Mouse (Mus musculus): ENCODE results near the gene Tdrd1. TPM values are rescaled to one million over a fixed set of nuclear protein-coding genes. Genes with fewer than 3 reads are reported as not detected.

Tdrd1 gene
- polyA plus RNA-seq, 1 experiment from 2014 or later = 0.20 TPM

DNA sequence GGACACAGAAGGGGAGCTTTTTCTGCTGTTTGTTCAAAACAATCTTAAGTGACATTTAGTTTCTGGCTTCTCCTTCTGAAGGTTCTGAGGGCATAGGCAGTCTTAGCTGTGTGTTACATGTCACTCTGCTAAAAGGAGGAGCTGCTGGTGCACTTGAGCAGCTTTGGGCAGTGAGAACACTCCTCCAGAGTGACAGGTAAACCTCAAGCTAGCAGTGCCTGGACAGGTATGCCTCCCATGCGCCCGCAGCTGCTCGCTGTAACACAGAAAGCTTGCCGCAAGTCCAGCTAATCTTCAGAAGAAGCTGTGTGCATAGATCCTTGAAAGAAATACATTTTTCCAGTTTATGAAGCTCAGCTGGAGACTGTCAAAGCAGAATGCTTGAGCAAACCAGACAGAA is 4.2 kb downstream of the Tdrd1 start:
- Histone ChIP-seq H3K4me3 (no peak overlapping the region), H3K36me3 (no peaks in the 10 kb centered on the region), H3K9ac (no peak overlapping the region), H3K4me2 (no peak overlapping the region), H3K27me3 (replicated peaks) (peaks cover 31% of the 10 kb centered on the region), H3K27ac (no peak overlapping the region), H3K9me3 (replicated peaks) (no peaks in the 10 kb centered on the region), H3K4me1 (0 out of 2 replicates have a peak, but pooled peaks cover 2% of the 10 kb centered on the region)
- WGBS (ENCODE audit: insufficient replicate concordance) = 77% methylated on average over 4 of the region's 4 CpGs
- ATAC-seq = no peak

DNA sequence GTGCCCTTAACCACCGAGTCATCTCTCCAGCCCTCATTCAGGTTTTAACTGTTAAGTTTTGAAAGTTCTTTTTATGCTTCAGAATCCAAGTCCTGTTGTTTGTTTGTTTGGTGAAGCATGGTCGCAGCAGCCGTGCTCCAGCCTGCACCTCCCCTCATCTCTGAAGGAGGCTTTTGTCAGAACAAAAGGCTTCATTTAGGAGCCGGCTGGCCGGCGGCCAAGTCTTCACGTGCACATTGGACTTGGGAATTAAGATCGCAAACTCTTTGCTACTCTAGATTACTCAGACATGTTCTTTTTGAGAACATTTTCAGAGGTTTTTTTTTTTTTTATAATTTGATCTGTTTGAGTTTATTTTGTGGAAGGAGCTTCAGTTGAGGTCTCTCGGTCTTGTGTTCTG is 9.3 kb downstream of the Tdrd1 start:
- no peak overlapping the region for H3K27ac ChIP-seq
- H3K4me2 ChIP-seq = no peak overlapping the region
- no peak overlapping the region for H3K9ac ChIP-seq
- H3K4me1 ChIP-seq = no peaks in the 10 kb centered on the region
- ATAC-seq = no peak
- H3K36me3 ChIP-seq = no peaks in the 10 kb centered on the region
- no peaks in the 10 kb centered on the region for H3K9me3 ChIP-seq (replicated peaks)
- H3K4me3 ChIP-seq = no peak overlapping the region
- H3K27me3 ChIP-seq (replicated peaks) = peaks cover 8% of the 10 kb centered on the region
- 77% methylated on average over 9 of the region's 9 CpGs for WGBS (ENCODE audit: insufficient replicate concordance)

DNA sequence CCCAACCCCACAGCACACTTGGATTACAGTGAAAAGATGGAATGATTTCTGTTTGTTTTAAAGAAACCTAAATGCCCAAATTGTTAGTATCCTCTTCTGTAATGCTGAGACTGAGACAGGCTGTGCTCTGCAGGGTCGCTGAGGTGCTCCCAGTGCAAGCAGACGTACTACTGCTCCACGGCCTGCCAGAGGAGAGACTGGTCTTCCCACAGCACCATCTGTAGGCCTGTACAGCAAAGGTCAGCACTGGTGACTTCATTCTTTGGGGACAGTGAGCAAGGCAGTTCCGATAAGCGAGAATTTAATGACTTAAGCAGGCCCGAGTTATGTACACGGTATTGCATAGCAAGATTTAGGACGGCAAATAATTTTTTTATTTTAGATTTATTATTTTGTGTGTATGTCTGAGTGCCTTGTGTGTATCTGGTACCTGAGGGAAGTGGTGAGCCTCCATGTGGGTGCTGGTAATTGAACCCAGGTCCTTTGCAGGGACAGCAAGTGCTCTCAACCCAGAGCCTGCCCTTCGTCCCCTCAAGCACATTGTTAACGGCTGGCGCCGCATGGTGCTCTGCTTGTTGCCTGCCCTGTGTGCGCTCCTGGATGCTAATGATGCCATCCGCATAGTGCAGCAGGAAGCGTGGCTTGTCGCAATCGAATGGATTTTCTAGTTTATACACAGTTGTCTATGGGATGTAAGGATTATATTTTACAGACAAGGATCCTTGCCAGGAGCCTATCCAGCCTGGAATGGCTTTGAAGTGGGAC is 13.1 kb downstream of the Tdrd1 start:
- WGBS (ENCODE audit: insufficient replicate concordance) = 74% methylated on average over 17 of the region's 17 CpGs
- Histone ChIP-seq H3K4me1 (no peaks in the 10 kb centered on the region), H3K4me3 (no peak overlapping the region), H3K9ac (no peak overlapping the region), H3K9me3 (replicated peaks) (no peaks in the 10 kb centered on the region), H3K36me3 (no peaks in the 10 kb centered on the region), H3K27ac (no peak overlapping the region), H3K27me3 (replicated peaks) (peaks cover 6% of the 10 kb centered on the region), H3K4me2 (no peak overlapping the region)
- ATAC-seq = no peak

DNA sequence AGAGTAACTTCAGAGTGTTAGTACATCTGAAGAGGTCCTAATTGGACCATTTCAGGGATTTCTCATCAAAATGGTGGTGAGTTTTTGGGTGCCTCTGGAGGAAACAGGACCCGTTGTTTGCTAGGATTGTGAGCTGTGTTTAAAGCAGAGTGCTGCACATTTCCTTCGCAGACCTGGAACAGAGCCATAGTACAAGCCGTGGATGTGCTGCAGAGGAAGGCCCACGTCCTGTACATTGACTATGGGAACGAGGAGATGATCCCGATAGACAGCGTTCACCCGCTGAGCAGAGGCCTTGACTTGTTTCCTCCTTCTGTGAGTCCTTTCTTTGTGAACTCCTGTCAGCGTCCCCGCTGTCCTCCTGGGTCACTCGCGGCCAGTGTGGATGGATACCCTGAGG is 17.0 kb downstream of the Tdrd1 start:
- H3K27me3 ChIP-seq (replicated peaks) = peaks cover 6% of the 10 kb centered on the region; the same call in 1 of the 2 replicates
- H3K36me3 ChIP-seq = no peaks in the 10 kb centered on the region
- no peak overlapping the region for H3K27ac ChIP-seq
- H3K4me3 ChIP-seq = no peak overlapping the region
- H3K9ac ChIP-seq = no peak overlapping the region
- no peak for ATAC-seq
- H3K4me1 ChIP-seq = no peaks in the 10 kb centered on the region
- 77% methylated on average over 12 of the region's 12 CpGs for WGBS (ENCODE audit: insufficient replicate concordance)
- no peaks in the 10 kb centered on the region for H3K9me3 ChIP-seq (replicated peaks)
- no peak overlapping the region for H3K4me2 ChIP-seq

DNA sequence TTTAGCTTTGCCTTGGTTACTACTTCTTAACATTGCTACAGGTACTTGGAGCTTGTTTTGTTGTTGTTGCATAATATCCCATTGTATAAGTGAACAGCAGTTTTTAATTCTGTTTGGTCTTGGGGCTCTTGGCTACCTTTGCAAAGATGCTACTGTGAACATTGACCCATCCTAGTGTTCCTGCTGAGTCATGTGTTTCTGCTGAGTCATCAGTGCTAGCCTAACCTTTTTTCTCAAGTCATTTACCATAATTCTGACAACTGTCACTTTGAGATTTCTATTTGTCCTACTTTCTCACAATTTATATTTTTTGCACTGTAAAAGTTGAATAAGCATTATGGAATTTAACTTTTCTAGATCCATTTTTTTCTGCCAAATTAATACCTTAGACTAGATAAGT is 26.6 kb downstream of the Tdrd1 start:
- Histone ChIP-seq H3K27ac (no peak overlapping the region), H3K27me3 (replicated peaks) (no peaks in the 10 kb centered on the region; the same call in 1 of the 2 replicates)

DNA sequence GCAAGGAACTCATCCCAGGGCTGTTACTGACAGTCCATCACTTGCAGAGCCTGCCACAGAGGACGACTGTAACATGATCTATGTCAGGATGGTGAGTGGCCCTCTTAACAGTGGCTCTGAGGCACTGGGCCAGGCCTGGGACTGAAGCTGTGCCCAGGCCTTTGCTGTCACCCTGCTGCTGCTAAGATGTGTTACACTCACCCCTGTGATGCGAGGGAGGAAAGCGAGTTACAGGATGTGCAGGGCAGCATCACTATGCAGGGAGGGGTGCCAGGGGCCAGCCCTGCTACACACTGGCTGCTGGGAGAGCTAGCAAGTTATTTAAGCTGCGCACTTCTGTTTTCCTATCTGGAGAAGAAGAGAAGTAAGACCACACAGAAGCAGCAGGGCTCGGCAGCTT is 30.4 kb downstream of the Tdrd1 start:
- Histone ChIP-seq H3K27me3 (replicated peaks) (peaks cover 3% of the 10 kb centered on the region; the same call in 1 of the 2 replicates), H3K36me3 (no peaks in the 10 kb centered on the region), H3K27ac (no peak overlapping the region), H3K4me1 (no peaks in the 10 kb centered on the region), H3K9ac (no peak overlapping the region), H3K4me2 (no peak overlapping the region), H3K4me3 (no peak overlapping the region), H3K9me3 (replicated peaks) (no peaks in the 10 kb centered on the region)
- WGBS (ENCODE audit: insufficient replicate concordance) = 46% methylated on average over 5 of the region's 5 CpGs
- ATAC-seq = no peak

More for the DNA sequence above, 26.6 kb downstream of the Tdrd1 start:
- ATAC-seq = no peak
- Histone ChIP-seq H3K9me3 (replicated peaks) (no peaks in the 10 kb centered on the region), H3K36me3 (no peaks in the 10 kb centered on the region), H3K4me2 (no peak overlapping the region), H3K4me1 (no peaks in the 10 kb centered on the region), H3K9ac (no peak overlapping the region), H3K4me3 (no peak overlapping the region)

DNA sequence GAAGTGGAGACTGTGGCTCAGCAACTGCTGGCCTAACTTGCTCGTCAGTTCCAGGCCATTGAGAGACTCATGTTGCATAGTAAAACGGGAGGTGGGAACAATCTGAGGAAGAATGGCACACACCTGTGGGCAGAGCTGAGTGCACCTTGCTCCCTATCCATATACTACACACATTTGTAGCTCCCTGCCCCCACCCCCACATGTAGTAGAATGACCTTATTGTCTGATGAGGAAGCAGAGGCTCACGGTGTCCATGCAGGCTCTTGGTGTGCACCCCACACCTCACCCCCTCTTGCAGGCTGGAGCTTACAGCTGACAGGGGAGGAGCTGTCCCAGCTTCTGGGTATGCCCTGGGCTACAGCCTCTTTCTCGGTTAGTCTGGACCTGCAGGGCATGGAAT is 41.7 kb downstream of the Tdrd1 start:
- no peak overlapping the region for H3K27ac ChIP-seq
- H3K4me2 ChIP-seq = no peak overlapping the region
- no peaks in the 10 kb centered on the region for H3K36me3 ChIP-seq
- no peaks in the 10 kb centered on the region for H3K9me3 ChIP-seq (replicated peaks)
- 45% methylated on average over 4 of the region's 4 CpGs for WGBS (ENCODE audit: insufficient replicate concordance)
- no peak overlapping the region for H3K4me3 ChIP-seq
- no peak for ATAC-seq
- H3K27me3 ChIP-seq (replicated peaks) = peaks cover 59% of the 10 kb centered on the region
- H3K9ac ChIP-seq = no peak overlapping the region
- no peaks in the 10 kb centered on the region for H3K4me1 ChIP-seq

DNA sequence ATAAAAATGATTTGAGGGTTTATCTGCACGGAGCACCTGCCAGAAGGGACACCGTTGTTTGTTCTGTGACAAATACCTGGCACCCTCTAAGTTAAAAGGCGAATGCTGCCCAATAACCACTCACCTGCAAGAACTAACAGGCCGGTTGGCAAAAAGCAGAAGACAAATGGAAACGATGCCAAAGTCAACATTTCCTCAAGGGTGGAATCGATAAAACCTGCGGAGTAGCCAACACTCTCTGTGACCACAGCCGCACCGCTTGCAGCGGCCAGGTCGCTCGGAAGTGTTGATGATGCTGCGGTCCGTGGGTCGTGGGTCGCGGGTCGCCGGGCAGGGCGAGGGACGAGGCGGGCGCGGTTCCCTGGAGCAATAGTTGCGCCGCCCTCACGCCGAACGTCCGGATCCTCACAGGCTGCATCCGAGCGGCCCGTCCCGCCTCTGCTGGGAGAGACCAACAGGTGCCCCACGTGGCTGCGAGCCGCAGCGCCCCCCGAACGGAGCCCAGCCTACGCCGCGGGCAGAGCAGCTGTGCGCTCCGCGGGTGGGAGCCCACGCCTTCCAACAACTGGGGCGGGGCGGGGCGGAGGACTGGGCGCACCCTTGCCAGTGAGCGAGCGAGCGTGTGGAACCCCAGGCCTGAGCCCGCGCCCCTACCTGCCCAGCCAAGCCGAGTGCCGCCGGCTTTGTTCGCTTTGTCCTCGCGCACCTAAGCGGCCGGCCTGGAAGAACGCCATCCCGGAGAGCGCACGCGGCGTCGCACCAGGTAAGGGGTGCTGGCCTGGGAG is 48.0 kb downstream of the Tdrd1 start, which contains the start of gene Vwa2:
TSS of gene Vwa2 (plus strand) at position 434 of the 785 bp plus-strand sequence.
- WGBS (ENCODE audit: insufficient replicate concordance) = 4% methylated on average over 70 of the region's 71 CpGs
- Histone ChIP-seq H3K4me1 (peaks cover 6% of the 10 kb centered on the region), H3K27ac (no peak within 1 kb of the TSS), H3K4me3 (peak within 1 kb of the TSS; percentile 38), H3K27me3 (replicated peaks) (peaks cover 87% of the 10 kb centered on the region), H3K9me3 (replicated peaks) (no peaks in the 10 kb centered on the region), H3K9ac (no peak within 1 kb of the TSS), H3K4me2 (peak within 1 kb of the TSS; percentile 68), H3K36me3 (no peaks in the 10 kb centered on the region)
- no peak for ATAC-seq

DNA sequence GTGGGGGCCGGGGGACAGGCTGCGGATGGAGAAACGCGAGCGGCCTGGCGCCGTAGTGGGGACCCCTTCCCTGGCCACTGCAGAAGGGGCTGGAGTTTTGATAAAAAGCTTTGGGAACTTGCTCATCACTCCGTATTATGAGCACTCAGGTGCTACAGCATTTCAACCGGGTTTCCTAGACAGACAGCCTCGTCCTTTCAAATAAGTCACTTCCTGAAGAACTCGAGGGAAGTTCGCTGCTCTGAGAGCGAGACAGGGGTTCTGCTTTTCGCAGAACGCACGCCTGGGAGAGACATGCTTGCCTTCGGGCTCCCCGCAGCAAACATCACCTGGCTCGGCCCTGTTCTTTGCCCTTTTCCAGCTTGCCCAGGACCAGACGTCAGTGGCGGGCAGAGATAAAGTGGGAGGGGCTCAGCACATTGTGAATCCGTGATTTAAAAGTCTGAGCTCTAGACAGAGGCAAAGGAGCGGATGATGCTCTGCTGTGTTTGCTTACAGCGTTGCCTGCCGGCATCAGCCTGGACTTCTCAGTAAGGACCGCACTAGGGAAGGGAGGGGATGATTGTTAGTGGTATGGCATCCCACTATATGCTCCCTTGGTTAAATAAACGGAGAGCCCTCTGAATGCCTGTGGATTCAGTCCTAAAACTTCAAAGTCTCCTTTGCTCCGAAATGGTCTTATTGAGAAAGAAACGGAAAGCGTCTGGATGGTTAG is 48.7 kb downstream of the Tdrd1 start:
- no peak for ATAC-seq
- H3K27ac ChIP-seq = no peak overlapping the region

DNA sequence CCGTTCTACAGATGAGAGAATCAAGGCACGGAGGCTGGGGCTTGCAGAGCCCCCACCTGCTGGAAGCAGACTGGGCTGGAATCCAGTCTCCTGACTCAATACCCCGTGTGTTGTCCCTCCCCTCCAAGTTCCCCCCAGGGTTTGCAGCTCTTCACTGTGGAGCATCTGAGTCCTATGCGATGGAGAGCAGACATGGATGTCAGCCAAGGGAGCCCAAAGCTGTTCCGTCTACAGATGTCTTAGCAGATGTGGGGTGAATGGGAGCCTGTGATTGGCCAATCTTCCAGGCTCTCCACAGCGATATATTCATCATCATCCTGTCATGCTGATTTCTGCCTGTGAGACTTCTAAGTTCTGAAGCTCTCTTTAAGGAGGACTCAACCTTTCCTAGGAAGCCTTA is 51.4 kb downstream of the Tdrd1 start:
- peaks cover 6% of the 10 kb centered on the region for H3K4me1 ChIP-seq
- H3K9ac ChIP-seq = no peak overlapping the region
- H3K4me3 ChIP-seq = no peak overlapping the region
- no peak overlapping the region for H3K27ac ChIP-seq
- no peak overlapping the region for H3K4me2 ChIP-seq
- WGBS (ENCODE audit: insufficient replicate concordance) = 63% methylated on average over 6 of the region's 6 CpGs
- H3K36me3 ChIP-seq = no peaks in the 10 kb centered on the region
- H3K27me3 ChIP-seq (replicated peaks) = peaks cover 87% of the 10 kb centered on the region
- no peaks in the 10 kb centered on the region for H3K9me3 ChIP-seq (replicated peaks)
- no peak for ATAC-seq

More for the DNA sequence above, 48.7 kb downstream of the Tdrd1 start:
- Histone ChIP-seq H3K36me3 (no peaks in the 10 kb centered on the region), H3K9ac (no peak overlapping the region), H3K4me1 (peaks cover 6% of the 10 kb centered on the region), H3K4me3 (peak overlapping the region; percentile 38), H3K4me2 (peak overlapping the region; percentile 68), H3K27me3 (replicated peaks) (peaks cover 83% of the 10 kb centered on the region), H3K9me3 (replicated peaks) (no peaks in the 10 kb centered on the region)
- 12% methylated on average over 30 of the region's 30 CpGs for WGBS (ENCODE audit: insufficient replicate concordance)

DNA sequence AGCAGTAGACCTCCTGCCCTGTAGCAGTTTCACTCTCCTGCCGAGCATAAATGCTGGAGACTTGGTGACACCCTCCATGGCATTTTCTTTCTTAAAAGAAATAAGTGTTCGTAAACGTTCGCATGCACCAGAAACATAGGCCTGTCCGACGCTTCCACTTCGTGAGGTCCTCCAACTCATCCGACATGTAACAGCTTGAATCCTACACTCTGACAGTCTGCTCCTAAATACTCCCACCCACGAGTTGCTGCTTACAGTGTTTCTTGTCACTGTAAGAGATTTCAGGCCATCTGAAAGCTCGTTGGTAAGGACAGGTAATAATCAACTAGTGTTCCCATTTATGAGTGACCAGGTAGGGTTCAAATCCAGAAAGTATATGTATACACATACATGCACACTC is 61.9 kb downstream of the Tdrd1 start:
- ATAC-seq = no peak
- Histone ChIP-seq H3K9me3 (replicated peaks) (no peaks in the 10 kb centered on the region), H3K27ac (no peak overlapping the region), H3K4me3 (no peak overlapping the region), H3K27me3 (replicated peaks) (0 out of 2 replicates have a peak, but pooled peaks cover 5% of the 10 kb centered on the region), H3K4me2 (no peak overlapping the region), H3K36me3 (no peaks in the 10 kb centered on the region), H3K4me1 (no peaks in the 10 kb centered on the region), H3K9ac (no peak overlapping the region)
- 69% methylated on average over 10 of the region's 10 CpGs for WGBS (ENCODE audit: insufficient replicate concordance)

DNA sequence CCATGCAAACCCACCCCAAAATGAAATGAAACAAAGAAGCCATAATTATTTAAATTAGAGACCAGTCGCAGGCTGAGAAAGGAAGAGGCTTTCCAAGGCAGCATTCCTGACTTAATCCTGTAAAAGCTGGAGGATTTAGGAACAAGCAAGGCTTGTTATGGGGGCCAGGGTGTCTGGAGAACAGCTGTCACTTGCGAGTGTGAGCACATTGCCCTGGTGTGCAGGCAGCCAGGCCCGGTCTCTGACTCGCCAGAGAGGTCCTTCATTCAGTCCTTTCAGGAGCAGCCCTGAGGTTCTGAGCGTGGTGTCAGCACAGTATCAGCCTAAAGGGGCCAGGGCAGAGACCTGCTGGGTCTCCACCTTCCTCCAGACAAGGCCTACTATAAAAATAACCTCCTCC is 62.6 kb downstream of the Tdrd1 start:
- Histone ChIP-seq H3K9ac (no peak overlapping the region), H3K27me3 (replicated peaks) (0 out of 2 replicates have a peak, but pooled peaks cover 1% of the 10 kb centered on the region), H3K4me2 (no peak overlapping the region), H3K36me3 (no peaks in the 10 kb centered on the region), H3K4me3 (no peak overlapping the region), H3K27ac (no peak overlapping the region), H3K4me1 (no peaks in the 10 kb centered on the region), H3K9me3 (replicated peaks) (no peaks in the 10 kb centered on the region)
- no peak for ATAC-seq
- WGBS (ENCODE audit: insufficient replicate concordance) = 57% methylated on average over 5 of the region's 5 CpGs

Data from liver, embryonic 12.5 days (tissue).